Mouse (Mus musculus) erythroblast, embryonic 14.5 days (primary cell): ENCODE measurements around the gene Emb.

Source experiments
- GATA1 ChIP-seq: IDR thresholded peaks from 2 replicates; pipeline ENCODE4 v1.6.1; 2012; ENCODE audit warnings: low read length, inconsistent platforms, mixed read lengths
- TAL1 ChIP-seq: IDR thresholded peaks from 3 replicates; pipeline ENCODE4 v1.6.1; 2012; ENCODE audit warnings: low read length, inconsistent platforms, mixed read lengths

- TF ChIP-seq GATA1 (no peak), TAL1 (no peak)
Measured at GRCm38 (mm10) chr13:117266156-117266555, 57.8 kb downstream of the Emb start.
